Mouse (Mus musculus) cortical plate, adult 2 months (tissue): Measurements from ENCODE around the gene Gtf3c2.

Experiments used
- CTCF ChIP-seq: fragments of 200-500 bp; IDR thresholded peaks from 2 replicates; pipeline ENCODE4 v1.5.1; 2011; ENCODE audit warnings: mild to moderate bottlenecking, control low read depth, low read length; ENCODE audit not compliant: insufficient read depth; ENCODE audit errors: extremely low read depth
- POLR2A ChIP-seq: fragments of 200-500 bp; IDR thresholded peaks from 2 replicates; pipeline ENCODE4 v1.6.1; 2011; ENCODE audit warnings: mild to moderate bottlenecking, low read length, control low read depth; ENCODE audit not compliant: insufficient read depth; ENCODE audit errors: extremely low read depth

DNA sequence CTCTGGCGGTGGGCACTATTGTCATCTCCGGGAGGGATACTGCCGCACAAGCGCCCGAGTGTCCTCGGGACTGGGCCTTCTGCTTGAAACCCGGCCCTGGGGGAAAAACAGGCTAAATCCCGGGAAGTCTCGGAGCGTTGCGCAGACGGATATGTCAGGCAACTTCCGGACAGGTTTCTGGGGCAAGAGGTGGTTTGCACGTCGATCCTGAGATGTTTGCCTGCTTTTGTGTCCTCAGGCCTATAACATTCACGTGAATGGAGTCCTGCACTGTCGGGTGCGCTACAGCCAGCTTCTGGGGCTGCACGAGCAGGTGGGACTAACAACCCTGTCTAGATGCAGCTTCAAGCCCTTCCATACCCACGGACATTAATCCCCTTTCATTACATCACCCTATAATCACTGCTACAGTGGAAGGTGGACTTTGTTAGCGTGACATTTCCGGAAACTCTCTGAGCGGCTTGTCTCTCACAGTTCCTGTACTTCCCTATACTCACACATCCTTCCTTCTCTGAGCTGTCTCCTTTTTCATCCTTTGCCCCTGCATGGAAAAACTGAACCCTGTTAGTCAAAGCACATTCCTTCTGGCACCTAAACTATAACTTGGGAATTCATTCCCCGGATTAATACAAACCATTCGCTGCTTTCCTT, 13.8 kb upstream of the Gtf3c2 start:
- TF ChIP-seq CTCF (no peak), POLR2A (no peak)
